Mouse (Mus musculus) kidney, postnatal 14 days (tissue): Measurements from ENCODE around the gene Ppp1cb.

ENCODE experiments used
- DNase-seq: peaks from one replicate; pipeline ENCODE4 v3.0.0; 2022; ENCODE audit warnings: mixed read lengths

The Ppp1cb gene

GRCm38 (mm10) chr5:32445287-32445921 lies 13.2 kb upstream of the Ppp1cb start:
- DNase-seq = no peak

- peak; percentile 49 for DNase-seq
Measured at GRCm38 (mm10) chr5:32446394-32446793, 12.2 kb upstream of the Ppp1cb start.

GRCm38 (mm10) chr5:32446810-32447209 lies 11.8 kb upstream of the Ppp1cb start:
- DNase-seq = no peak

GRCm38 (mm10) chr5:32459251-32459881 lies 723 bp downstream of the Ppp1cb start:
- DNase-seq = no peak

GRCm38 (mm10) chr5:32459882-32460751 lies 1.5 kb downstream of the Ppp1cb start:
- peak; percentile 68 for DNase-seq

GRCm38 (mm10) chr5:32460973-32461372 lies 2.3 kb downstream of the Ppp1cb start:
- no peak for DNase-seq

GRCm38 (mm10) chr5:32472332-32473028 lies 13.8 kb downstream of the Ppp1cb start:
- peak; percentile 32 for DNase-seq

- no peak for DNase-seq
Measured at GRCm38 (mm10) chr5:32473029-32473352, 14.3 kb downstream of the Ppp1cb start.

- DNase-seq = no peak
Measured at GRCm38 (mm10) chr5:32476501-32476900, 17.9 kb downstream of the Ppp1cb start.

- DNase-seq = no peak
Measured at GRCm38 (mm10) chr5:32478972-32479371, 20.3 kb downstream of the Ppp1cb start.

- DNase-seq = no peak
Measured at GRCm38 (mm10) chr5:32485430-32485829, 26.8 kb downstream of the Ppp1cb start.

GRCm38 (mm10) chr5:32488044-32488443 lies 29.4 kb downstream of the Ppp1cb start:
- no peak for DNase-seq

- DNase-seq = no peak
Measured at GRCm38 (mm10) chr5:32494084-32494700, 35.5 kb downstream of the Ppp1cb start.

- DNase-seq = no peak
Measured at GRCm38 (mm10) chr5:32508766-32509165, 50.1 kb downstream of the Ppp1cb start.

- DNase-seq = peak; percentile 27
Measured at GRCm38 (mm10) chr5:32520381-32520780, 61.7 kb downstream of the Ppp1cb start.

GRCm38 (mm10) chr5:32549449-32549848 lies 90.8 kb downstream of the Ppp1cb start:
- DNase-seq = no peak

- no peak for DNase-seq
Measured at GRCm38 (mm10) chr5:32564697-32565096, 106.1 kb downstream of the Ppp1cb start.
